Mouse (Mus musculus) liver, adult 2 months (tissue): ENCODE results near the gene Nav2.

Experiments
- CTCF ChIP-seq: fragments of 200-500 bp; IDR thresholded peaks from 2 replicates; pipeline ENCODE4 v1.5.1; 2011; ENCODE audit warnings: low read depth, low read length, control low read depth
- POLR2A ChIP-seq: fragments of 200-500 bp; IDR thresholded peaks from 2 replicates; pipeline ENCODE4 v1.6.1; 2011; ENCODE audit warnings: low read length, control low read depth; ENCODE audit not compliant: insufficient read depth; ENCODE audit errors: extremely low read depth

GRCm38 (mm10) chr7:49420139-49420802 is 511.8 kb downstream of the Nav2 start:
- TF ChIP-seq POLR2A (no peak), CTCF (no peak)
